Mouse (Mus musculus) heart, adult 2 months (tissue): ENCODE data around the gene Zbtb7b.

Source experiments
- CTCF ChIP-seq: fragments of 200-600 bp; IDR thresholded peaks from 2 replicates; pipeline ENCODE4 v1.8.1; 2022; ENCODE audit warnings: antibody characterized with exemption, mild to moderate bottlenecking, moderate library complexity
- EP300 ChIP-seq: fragments of 200-500 bp; IDR thresholded peaks from 2 replicates; pipeline ENCODE4 v1.6.1; 2011; ENCODE audit warnings: low read depth, low read length, control low read depth; ENCODE audit not compliant: insufficient read depth
- POLR2A ChIP-seq: fragments of 200-500 bp; IDR thresholded peaks from 2 replicates; pipeline ENCODE4 v1.6.1; 2011; ENCODE audit warnings: mild to moderate bottlenecking, low read depth, low read length, control low read depth; ENCODE audit not compliant: insufficient read depth

- TF ChIP-seq CTCF (no peak), EP300 (no peak), POLR2A (no peak)
Observed at GRCm38 (mm10) chr3:89330346-89330745, 64.2 kb downstream of the Zbtb7b start.
